Mouse (Mus musculus) left cerebral cortex, adult 8-10 months (tissue): ENCODE measurements at regions not wholly inside any gene's neighbourhood (a gene's known extent, or its start where the extent isn't known, plus 50 kb on each side); places are given as distances from the start of the nearest gene placed in this dataset.

Experiments
- DNase-seq, 2 experiments: peaks; one replicate each; pipeline ENCODE4 v3.0.0; 2022; ENCODE audit warnings: low spot score in 2 of 2

DNA sequence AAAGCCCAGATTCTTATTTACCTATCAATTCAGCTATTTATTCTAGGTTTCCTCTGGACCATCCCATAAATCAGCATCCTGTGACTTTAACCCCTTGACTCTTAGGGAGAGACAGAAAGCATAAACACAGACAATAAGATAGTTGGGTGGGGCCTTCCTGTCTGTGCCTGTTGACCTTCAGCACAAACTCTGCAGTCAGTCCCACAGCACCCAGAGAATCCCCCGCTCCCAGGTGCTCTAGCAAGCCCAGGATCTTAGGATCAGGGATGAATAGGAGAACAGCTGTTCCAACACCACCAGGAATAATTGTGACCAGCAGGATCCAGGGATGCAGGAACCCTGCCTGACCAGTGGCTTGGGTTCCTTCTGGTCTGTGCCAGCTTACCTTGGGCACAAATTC lies 107.8 kb downstream of the Basp1 start:
- DNase-seq, result no peak

- DNase-seq, result no peak
Observed at GRCm38 (mm10) chr15:25303379-25303778, 110.2 kb downstream of the Basp1 start.

DNA sequence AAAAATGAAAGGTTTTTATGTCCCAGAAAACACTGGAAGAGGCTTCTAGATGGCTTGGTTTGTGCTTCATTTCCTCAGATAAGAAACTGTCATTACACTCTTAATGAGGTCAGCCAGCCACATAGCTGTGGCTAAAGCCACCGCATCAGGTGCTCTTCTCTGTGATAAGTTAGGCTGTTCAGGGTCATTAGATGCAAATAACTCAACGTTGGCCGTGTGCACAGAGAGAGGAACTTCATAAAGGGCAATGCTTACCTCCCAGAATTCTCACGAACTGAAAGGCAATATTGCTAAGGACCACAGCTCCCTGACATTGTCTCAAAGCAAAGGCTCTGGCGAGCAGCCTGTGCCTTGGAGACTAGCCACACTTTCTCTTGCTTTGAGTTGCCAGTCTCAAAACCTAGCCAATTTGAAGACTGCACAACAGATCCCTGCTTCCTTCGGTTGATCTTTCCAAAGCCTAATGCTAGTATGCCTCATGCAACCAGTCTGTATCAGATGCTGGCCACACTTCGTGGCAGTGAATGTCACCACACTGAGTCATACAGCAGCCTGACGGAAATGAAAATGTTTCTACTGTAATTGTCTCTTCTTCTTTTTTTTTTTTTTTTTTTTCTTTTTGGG lies 110.8 kb downstream of the Basp1 start:
- no peak for DNase-seq

GRCm38 (mm10) chr15:25301810-25302209 lies 111.8 kb downstream of the Basp1 start:
- no peak for DNase-seq

DNA sequence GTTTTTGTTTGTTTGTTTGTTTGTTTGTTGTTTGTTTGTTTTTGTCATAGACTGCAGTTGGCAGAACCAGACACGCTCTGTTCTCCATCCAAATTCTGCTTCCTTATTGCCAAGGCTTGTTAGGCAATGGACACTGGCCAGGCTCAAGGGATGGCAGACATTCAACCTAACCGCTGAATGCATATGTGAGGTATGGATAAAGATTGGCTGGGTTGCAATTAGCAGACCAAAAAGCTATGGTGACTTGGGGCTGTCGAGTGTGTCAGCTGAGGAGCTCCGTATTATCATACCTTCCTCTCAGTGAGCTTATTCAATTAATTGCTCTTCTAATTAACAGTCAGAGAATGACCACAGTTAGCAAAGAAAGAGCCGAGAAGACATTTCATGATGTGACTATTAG lies 116.3 kb downstream of the Basp1 start:
- DNase-seq, result no peak

GRCm38 (mm10) chr15:25296714-25297113 lies 116.8 kb downstream of the Basp1 start:
- no peak for DNase-seq

DNA sequence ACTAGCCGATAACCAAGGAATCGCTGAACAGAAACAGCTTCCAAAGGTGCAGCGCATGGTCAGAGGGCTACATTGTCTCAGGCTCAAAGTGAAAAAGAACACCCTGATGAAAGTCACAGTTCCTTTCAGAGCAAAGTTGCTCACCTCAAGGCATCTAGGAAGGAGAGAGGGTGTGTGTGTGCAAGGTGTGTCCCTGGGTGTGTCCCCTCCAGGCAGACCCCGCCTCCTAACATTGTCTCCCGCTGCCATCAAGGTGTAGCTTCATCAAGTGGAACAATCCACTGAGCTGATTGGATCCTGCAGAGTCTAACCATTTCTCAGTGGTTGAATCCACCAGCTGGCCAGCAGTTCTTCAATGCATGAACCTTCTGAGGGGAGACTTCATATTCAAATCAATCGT lies 117.8 kb downstream of the Basp1 start:
- DNase-seq, result no peak

DNA sequence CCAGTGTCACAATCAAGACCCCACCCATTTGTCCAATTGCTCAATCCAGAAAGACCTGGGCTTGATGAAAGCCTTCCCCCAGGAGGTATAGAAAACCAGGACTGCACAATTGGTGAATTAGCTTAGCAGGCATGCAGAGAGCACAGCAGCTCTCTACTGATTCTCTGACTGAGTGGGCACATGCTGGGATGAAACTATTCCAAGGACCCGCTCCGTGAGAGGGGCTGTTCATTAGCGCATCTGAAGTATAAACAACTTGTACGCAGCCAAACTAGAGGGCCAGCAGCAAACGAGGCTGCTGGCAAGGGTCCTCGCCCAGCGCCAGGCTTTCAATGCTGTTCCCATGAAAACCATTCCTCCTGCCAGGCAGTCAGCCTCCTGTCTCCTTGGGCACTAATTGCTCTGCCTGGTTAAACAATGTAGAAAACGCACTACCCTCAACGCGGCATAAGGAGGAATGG lies 122.3 kb downstream of the Basp1 start:
- DNase-seq, result peak; percentile 10 to 44

DNA sequence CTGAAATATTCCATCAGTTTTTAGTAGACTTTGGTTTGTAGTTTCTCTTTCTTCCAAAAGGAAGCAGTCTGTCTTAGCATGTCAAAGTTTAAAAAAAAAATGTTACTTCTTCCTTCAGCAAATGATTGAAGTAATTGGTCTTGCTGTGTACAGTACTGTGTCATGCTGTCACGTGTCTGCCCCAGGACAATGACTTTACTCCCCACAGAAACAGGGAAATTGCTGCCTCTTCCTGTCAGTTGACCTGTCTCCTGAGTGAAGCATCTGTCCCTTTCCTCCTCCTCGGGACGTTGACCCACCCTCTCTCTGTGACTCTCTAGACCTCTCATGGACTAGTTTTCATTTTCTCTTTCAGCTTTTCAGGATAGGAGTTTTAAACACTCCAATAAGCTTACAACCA lies 125.7 kb downstream of the Basp1 start:
- no peak for DNase-seq

DNA sequence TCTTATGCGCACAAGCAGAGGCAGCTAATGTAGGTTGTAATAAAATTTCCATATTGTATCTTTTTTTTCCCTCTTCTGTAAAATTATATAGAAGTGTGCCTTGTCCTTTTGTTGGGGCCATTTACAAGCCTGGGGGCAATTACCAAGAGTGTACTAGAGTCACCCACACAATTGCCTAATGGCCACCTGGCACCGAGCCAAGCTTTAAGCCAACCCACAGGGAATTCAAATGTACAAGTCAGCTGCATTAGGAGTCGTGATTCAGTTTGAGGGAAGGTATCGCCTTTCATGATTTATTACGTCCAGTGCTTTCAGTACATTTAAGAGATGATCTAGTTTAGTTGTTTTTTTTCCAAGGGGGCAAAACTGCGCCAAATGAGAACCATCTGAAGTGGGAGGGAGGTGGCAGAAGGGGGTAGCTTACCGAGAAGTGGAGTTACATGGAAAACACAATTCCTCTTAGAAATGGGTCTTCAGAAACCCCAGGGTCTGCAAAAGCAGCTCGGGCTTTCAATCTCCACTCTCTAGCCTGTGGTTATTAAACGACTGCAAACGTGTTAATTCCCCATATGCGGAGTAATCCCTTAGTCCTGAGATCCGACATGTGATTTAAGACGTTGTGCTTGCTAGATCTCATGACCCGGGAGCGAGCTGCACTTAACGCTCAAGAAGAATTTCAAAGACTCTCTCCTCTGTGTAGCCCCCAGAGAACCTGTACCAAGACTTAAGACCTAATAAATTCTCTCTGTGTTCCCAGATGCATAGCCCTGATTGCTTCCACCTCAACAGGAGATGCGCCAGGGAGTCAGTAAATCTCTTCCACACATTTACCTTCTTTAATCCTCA lies 129.0 kb downstream of the Basp1 start:
- DNase-seq, result no peak

- DNase-seq, result no peak
Observed at GRCm38 (mm10) chr15:25283713-25284112, 129.9 kb downstream of the Basp1 start.

GRCm38 (mm10) chr15:25282346-25282745 lies 131.2 kb downstream of the Basp1 start:
- DNase-seq, result no peak

GRCm38 (mm10) chr15:25281942-25282341 lies 131.6 kb downstream of the Basp1 start:
- DNase-seq, result no peak

DNA sequence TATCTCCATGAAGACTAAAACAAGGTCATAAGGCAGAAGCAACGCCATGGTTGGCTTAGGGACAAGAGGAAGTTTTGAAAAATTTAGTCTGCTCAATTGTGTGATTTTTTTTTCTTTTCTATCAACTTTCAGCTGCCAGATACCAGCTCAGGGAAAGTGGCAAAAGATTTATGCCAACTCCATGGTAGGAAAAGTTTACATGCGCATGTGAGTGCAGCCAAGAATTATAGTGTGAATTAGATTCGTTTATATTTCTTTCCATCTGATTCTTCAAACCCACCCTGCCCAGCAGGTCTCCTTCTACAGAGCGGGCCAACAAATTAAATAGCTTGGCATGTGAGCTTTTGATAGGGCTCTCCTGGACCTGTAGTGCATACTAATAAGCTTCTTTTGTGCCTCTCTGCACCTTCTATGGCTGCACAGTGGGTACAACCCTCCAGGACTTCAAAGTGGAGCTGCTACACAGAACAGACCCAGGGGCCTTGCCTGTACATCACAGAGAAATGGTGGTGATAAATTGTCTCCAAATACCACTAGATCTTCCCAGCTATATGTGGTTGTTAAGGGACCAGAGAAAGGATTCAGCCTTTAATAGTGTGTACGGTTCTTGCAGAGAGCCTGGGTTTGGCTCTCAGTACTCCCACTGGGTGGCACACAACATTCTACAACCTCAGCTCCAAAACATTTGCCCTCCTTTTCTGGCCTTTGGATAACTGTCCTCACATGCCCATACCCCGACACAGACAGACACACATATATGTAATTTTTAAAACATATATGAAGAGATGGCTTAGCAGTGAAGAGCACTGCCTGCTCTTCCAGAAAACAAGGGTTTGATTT lies 135.0 kb downstream of the Basp1 start:
- no peak for DNase-seq

- DNase-seq, result no peak
Observed at GRCm38 (mm10) chr15:25276227-25276626, 137.3 kb downstream of the Basp1 start.

GRCm38 (mm10) chr15:25271886-25272285 lies 141.7 kb downstream of the Basp1 start:
- no peak for DNase-seq

DNA sequence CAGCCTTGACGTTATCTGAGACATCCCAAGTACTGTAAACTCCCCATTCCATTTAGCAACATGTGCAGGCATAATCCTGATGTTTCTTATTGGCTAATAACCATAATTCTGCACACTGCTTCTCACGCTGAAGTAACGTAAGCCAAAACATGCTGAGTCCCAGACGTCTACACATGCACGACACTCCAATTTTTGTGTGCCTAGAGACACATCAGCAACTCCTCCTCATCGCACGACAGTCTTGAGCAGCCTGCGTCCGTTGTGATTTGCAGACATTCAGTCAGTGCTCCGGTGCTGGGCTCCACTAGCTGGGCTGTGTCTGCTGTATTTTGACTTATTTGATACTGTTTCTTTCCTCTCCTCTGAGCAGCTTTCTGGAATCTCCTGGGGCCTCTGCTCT lies 143.2 kb downstream of the Basp1 start:
- DNase-seq, result no peak

DNA sequence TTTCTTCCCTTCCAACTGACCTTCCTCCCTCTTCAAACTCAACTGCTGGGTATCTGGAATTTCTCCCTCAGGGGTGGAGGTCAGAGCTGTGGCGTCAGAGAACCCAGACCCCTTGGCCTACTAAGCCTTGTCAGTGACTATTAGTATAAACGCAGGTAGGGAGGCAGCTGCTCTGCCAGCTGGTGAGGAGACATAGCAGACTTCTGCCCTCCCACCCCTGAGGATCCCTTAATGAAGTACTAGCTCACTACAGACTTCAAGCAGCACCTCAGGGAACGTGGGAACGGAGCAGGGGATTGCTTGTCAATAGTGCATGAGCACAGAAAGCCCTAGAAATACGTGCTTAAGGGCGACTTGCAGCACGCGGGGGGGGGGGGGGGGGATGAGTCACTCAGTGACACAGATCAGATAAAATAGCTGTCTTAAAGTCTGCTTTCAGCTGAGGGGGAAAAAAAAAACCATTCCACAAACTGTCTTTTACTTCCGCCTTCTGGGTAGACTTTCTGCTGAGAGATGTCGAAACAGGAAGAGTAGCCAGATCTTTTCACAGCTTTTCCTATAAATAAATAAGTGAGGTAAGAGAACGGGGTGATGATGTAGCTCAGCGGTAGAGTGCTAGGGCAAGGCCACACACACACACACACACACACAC lies 144.1 kb downstream of the Basp1 start:
- no peak for DNase-seq

GRCm38 (mm10) chr15:25268436-25268835 lies 145.1 kb downstream of the Basp1 start:
- no peak for DNase-seq

DNA sequence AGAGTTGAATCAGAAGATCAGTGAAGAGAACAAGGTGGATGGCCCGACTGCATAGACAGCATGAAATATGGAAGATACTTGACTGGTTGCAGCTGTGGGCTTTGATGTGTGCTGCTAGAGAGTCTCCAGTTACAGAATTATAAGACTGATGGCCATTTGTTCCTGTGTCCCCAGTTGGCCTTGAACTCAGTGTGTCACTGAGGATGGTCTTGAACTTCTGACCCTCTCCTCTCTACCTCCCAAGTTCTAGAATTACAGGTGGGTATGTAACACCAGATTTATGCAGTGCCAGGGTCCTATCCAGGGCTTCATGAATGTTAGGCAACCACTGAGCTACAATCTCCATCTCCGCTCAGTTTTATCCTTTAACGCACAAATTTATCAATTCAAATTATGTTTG lies 146.1 kb downstream of the Basp1 start:
- DNase-seq, result no peak
